Mouse (Mus musculus) urinary bladder, postnatal 14 days (tissue): ENCODE data around the gene Ifit3b.
A peak's percentile ranks its signal among the peaks of the same experiment; 100 is the strongest.
"Not testable (repeated sequence)": the region's sequence is repeated elsewhere in the genome, so short reads cannot be mapped to it uniquely, and the experiment has no call there.

Experiments
- DNase-seq: peaks from one replicate; pipeline ENCODE4 v3.0.0; 2021; ENCODE audit warnings: low spot score

Gene Ifit3b

DNA sequence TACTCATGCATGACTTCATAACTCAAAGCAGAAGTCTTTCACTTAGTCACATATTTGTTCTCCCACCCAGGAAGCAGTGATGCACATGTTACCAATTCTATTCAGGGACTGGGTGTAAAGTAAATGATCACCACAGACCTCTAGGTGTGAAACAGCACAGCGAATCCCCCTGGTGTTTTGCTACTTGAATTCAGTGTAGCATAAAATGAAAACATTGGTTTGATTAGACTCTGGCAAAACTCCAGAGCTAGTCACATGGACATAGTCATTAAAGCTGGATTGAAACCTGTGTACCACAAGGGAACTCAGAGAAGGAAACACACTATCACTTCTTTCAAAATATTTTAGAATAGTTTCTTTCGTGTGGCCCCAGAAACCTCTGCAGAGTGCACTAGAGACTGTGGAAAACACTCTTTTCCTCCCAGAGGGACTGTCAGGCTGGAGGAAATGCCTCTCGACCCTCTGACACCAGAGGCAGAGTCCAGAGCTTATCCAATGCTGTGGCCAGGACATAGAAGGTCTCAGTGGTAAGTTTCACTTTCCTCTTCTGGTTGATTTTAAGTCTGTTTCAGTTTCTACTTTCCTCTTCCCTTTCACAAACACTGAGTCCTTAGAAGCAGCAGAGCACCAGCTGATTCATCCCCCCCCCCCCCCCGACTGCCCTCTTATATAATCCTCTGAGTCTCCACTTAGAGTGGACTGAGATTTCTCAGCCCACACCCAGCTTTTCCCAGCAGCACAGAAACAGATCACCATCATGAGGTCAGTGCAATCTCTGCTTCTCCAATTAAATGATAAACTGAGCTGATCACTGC is at the start of gene Ifit3b:
Ifit3b (plus strand) TSS at position 734 of the 815 bp plus-strand sequence.
- DNase-seq: not testable (repeated sequence)

DNA sequence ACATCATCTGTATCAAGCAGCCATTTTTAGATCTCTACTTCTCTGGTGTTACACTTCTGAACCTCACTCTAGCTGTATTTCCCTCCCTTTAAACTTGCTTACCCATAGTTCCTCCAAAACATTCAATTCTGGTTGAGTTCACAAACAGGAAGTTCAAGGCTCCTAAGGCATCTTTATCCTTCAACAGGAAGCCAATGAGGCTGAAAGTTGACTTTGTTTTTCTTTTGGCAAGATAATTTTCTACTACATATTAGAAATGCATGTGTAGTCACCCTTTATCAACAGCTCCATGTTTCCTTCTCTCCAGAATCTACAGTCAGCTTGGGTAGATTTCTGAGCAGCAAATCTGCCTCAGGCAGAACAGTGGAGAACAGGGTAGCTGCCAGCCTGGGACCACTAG is 45.2 kb upstream of the Ifit3b start:
- DNase-seq: no peak

GRCm38 (mm10) chr19:34566178-34566784 is 41.5 kb upstream of the Ifit3b start:
- DNase-seq: no peak

- no peak for DNase-seq
Measured at GRCm38 (mm10) chr19:34568988-34569895, 38.5 kb upstream of the Ifit3b start.

- no peak for DNase-seq
Measured at GRCm38 (mm10) chr19:34569896-34570476, 37.8 kb upstream of the Ifit3b start.

GRCm38 (mm10) chr19:34571080-34571479 is 36.7 kb upstream of the Ifit3b start:
- DNase-seq: no peak

GRCm38 (mm10) chr19:34573650-34574049 is 34.1 kb upstream of the Ifit3b start:
- DNase-seq: no peak

DNA sequence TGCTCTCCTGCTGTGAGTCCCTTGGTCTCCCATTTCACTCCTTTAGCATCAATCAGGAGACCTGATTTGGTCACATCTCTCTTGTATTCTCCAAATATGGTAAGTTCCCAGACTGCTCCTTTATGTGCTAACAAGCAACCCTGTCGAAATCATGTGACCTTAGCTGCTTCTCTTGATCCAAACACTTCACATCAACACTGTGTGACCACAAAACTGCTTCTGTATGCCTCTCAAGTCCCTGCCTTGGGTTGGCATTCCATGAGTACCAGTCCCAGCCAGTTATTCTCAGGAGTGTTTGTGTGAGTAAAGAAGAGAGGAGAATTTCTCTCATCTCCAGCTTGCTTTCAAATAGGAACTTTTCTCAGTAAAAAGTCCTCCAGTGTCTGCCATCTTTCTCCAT is 30.6 kb upstream of the Ifit3b start:
- DNase-seq: no peak

DNA sequence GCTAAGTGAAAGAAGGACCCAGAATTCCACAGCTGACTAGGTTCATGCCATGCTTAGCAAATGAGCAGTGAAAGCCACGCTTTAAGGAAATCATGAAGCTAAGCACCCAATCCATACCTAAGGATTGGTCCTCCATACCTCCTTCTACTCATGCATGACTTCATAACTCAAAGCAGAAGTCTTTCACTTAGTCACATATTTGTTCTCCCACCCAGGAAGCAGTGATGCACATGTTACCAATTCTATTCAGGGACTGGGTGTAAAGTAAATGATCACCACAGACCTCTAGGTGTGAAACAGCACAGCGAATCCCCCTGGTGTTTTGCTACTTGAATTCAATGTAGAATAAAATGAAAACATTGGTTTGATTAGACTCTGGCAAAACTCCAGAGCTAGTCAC is 25.1 kb upstream of the Ifit3b start:
- DNase-seq: not testable (repeated sequence)

GRCm38 (mm10) chr19:34583126-34583766 is 24.5 kb upstream of the Ifit3b start, which contains the start of gene Ifit3:
Gene Ifit3, plus strand, starts transcription at chr19:34583531.
- not testable (repeated sequence) for DNase-seq

DNA sequence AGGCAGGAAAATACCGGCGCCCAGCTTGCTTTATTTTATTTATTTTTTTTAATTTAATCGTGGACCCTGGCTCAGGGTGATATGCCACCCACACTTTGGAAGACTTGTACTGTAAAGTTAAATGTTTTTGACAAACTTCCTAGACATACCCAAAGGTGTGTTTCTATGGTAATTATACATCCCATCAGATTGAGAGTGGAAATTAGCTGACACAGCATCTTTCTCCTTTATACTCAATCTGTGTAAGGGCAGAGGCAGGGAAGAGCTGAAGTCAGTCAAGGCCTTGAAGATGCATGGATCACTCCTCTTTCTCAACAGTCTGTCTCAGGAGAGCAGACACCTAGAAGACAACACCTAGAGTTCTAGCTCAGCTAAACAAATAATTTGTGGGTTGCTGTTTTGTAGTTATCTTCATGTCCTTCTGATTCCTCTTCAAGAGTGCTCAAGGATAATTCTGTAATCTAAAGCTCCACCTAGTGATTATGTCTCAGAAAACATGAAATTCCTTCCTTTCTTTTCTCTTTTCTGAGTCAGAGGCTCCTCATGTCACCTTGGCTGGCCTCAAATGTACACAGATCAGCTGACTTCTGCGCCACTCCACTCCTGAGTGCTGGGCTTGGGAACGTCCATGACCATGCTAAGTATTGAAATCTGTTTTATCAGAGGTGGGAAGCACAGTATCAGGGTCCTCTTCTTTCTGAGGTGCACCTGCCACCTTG is 21.9 kb upstream of the Ifit3b start:
- not testable (repeated sequence) for DNase-seq

- DNase-seq: not testable (repeated sequence)
Measured at GRCm38 (mm10) chr19:34587898-34588692, 19.7 kb upstream of the Ifit3b start.

DNA sequence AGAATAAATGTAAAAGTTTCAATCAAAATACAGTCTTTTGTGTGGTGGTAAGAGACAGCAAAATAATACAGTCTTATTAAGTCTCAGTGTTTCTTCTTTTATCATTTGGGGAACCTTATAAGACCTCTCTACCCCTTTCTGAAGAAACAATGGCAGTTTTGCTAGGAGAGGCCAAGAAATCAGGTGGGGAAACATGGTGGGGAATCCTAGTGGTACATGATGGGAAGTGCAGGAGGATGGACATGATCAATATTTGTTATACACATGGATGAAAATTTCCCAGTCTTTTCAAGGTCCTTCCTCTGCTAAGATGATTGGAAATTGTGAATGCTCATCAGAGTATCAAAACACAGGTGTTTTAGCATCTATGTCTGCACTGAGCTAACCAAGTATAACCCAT is 18.8 kb upstream of the Ifit3b start:
- DNase-seq: no peak

GRCm38 (mm10) chr19:34593456-34593855 is 14.3 kb upstream of the Ifit3b start:
- no peak for DNase-seq

GRCm38 (mm10) chr19:34594523-34594922 is 13.2 kb upstream of the Ifit3b start:
- not testable (repeated sequence) for DNase-seq

GRCm38 (mm10) chr19:34596811-34597210 is 11.0 kb upstream of the Ifit3b start:
- no peak for DNase-seq

DNA sequence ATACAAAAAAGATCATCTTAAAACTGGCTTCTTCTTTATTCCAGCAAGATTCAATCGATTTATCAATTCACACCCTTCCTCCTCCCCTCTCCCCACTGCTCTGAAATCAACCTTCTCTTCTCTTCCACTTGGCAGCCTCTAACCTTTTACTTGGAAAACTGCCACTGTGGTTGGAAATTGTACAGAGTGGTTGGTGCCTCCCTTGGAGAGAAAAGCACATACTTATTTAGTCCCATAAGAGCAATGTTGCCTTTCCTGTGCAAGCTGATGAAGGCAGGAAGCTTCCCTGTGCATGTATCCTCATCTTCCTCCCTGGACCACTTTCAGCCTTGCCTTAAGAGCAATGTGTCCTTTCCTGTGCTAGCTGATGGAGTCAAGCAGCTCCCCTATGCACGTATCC is 9.4 kb upstream of the Ifit3b start:
- DNase-seq: peak; percentile 48

DNA sequence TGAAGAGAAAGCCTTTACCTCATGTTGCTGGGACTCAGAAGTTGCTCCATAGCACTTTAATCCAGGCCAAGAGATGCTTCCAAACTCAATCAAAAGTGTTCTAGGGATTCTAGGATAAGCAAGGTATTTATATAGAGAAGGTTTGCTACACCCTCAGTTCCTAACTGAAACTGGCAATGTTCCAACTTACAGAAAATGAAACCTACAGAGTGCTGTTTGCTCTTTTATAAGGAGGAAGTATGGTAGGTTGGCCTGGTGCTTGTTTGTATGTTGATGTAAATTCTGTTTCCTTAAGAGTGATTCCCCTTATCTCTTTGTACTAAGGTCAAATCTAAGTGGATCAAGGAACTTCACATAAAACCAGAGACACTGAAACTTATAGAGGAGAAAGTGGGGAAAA is 8.5 kb upstream of the Ifit3b start:
- DNase-seq: not testable (repeated sequence)

GRCm38 (mm10) chr19:34601888-34602287 is 5.9 kb upstream of the Ifit3b start, which contains the start of gene Ifit1bl1:
Gene Ifit1bl1, minus strand, starts transcription at chr19:34601956.
- not testable (repeated sequence) for DNase-seq

GRCm38 (mm10) chr19:34605472-34605871 is 2.3 kb upstream of the Ifit3b start:
- no peak for DNase-seq
